Mouse (Mus musculus) v-Abl transformed pro-B cells (cell line): ENCODE results near the gene Mamdc4.

Experiments
- in situ Hi-C, 2 experiments: fragments of 400-800 bp; cut with MboI; formaldehyde crosslinking; loops; one replicate each; pipeline ENCODE4 v1.15.1; 2025; ENCODE audit not compliant: unreplicated experiment in 2 of 2

Mamdc4 gene

GRCm38 (mm10) chr2:25574579-25575431 is at the start of gene Mamdc4, which contains the start of gene Phpt1:
Gene Mamdc4, minus strand, starts transcription at chr2:25574845.
Gene Phpt1, minus strand, starts transcription at chr2:25575224.
- in situ Hi-C loops: no loop called here

- in situ Hi-C loops: no loop called here
Measured at GRCm38 (mm10) chr2:25621229-25622200, 46.9 kb upstream of the Mamdc4 start, which contains the start of gene Tmem141. Gene Tmem141, minus strand, starts transcription at chr2:25622005.

GRCm38 (mm10) chr2:25620852-25621228 is 46.2 kb upstream of the Mamdc4 start:
- in situ Hi-C loops: no loop called here

- in situ Hi-C loops: no loop called here
Measured at GRCm38 (mm10) chr2:25620386-25620785, 45.7 kb upstream of the Mamdc4 start.

GRCm38 (mm10) chr2:25617578-25617977 is 42.9 kb upstream of the Mamdc4 start, which contains the start of gene Ccdc183:
Gene Ccdc183, minus strand, starts transcription at chr2:25617678.
- in situ Hi-C loops: no loop called here

- in situ Hi-C loops: no loop called here
Measured at GRCm38 (mm10) chr2:25616398-25616797, 41.8 kb upstream of the Mamdc4 start.

- in situ Hi-C loops: no loop called here
Measured at GRCm38 (mm10) chr2:25608671-25609070, 34.0 kb upstream of the Mamdc4 start.

GRCm38 (mm10) chr2:25607761-25608622 is 33.3 kb upstream of the Mamdc4 start, which contains the start of gene Rabl6:
Gene Rabl6, minus strand, starts transcription at chr2:25608521.
- in situ Hi-C loops: no loop called here

GRCm38 (mm10) chr2:25602526-25602925 is 27.9 kb upstream of the Mamdc4 start:
- in situ Hi-C loops: no loop called here

GRCm38 (mm10) chr2:25600037-25600436 is 25.4 kb upstream of the Mamdc4 start:
- in situ Hi-C loops: no loop called here

- in situ Hi-C loops: no loop called here
Measured at GRCm38 (mm10) chr2:25598749-25599148, 24.1 kb upstream of the Mamdc4 start.

- in situ Hi-C loops: no loop called here
Measured at GRCm38 (mm10) chr2:25596765-25597510, 22.3 kb upstream of the Mamdc4 start.

- in situ Hi-C loops: no loop called here
Measured at GRCm38 (mm10) chr2:25591863-25592262, 17.2 kb upstream of the Mamdc4 start.

GRCm38 (mm10) chr2:25588227-25588907 is 13.7 kb upstream of the Mamdc4 start:
- in situ Hi-C loops: no loop called here

- in situ Hi-C loops: no loop called here
Measured at GRCm38 (mm10) chr2:25587290-25587689, 12.6 kb upstream of the Mamdc4 start.

GRCm38 (mm10) chr2:25585601-25586000 is 11.0 kb upstream of the Mamdc4 start:
- in situ Hi-C loops: no loop called here

GRCm38 (mm10) chr2:25584856-25585255 is 10.2 kb upstream of the Mamdc4 start:
- in situ Hi-C loops: no loop called here

- in situ Hi-C loops: no loop called here
Measured at GRCm38 (mm10) chr2:25584152-25584551, 9.5 kb upstream of the Mamdc4 start.

GRCm38 (mm10) chr2:25583571-25583970 is 8.9 kb upstream of the Mamdc4 start:
- in situ Hi-C loops: no loop called here
